Mouse (Mus musculus) frontal cortex, postnatal 14 days (tissue): ENCODE measurements around the gene Ccdc85c.

Experiments used
- DNase-seq, 2 experiments: peaks; one replicate each; pipeline ENCODE4 v3.0.0; 2022; ENCODE audit warnings: low spot score in 2 of 2

Gene Ccdc85c

GRCm38 (mm10) chr12:108274661-108275507 is at the start of gene Ccdc85c:
Gene Ccdc85c (minus strand): TSS chr12:108275425.
- peak in 1 of 2 experiments; percentile 38 for DNase-seq

GRCm38 (mm10) chr12:108320096-108320495 is 44.9 kb upstream of the Ccdc85c start:
- no peak for DNase-seq

GRCm38 (mm10) chr12:108318499-108318898 is 43.3 kb upstream of the Ccdc85c start:
- no peak for DNase-seq

GRCm38 (mm10) chr12:108317826-108318430 is 42.7 kb upstream of the Ccdc85c start:
- DNase-seq: no peak

GRCm38 (mm10) chr12:108317201-108317738 is 42.0 kb upstream of the Ccdc85c start:
- DNase-seq: no peak

- no peak for DNase-seq
Observed at GRCm38 (mm10) chr12:108316655-108317054, 41.4 kb upstream of the Ccdc85c start.

- no peak for DNase-seq
Observed at GRCm38 (mm10) chr12:108315818-108316217, 40.6 kb upstream of the Ccdc85c start.

GRCm38 (mm10) chr12:108313244-108313772 is 38.1 kb upstream of the Ccdc85c start:
- no peak for DNase-seq

GRCm38 (mm10) chr12:108312432-108312851 is 37.2 kb upstream of the Ccdc85c start:
- no peak for DNase-seq

- no peak for DNase-seq
Observed at GRCm38 (mm10) chr12:108311741-108312290, 36.6 kb upstream of the Ccdc85c start.

GRCm38 (mm10) chr12:108310456-108311027 is 35.3 kb upstream of the Ccdc85c start:
- no peak for DNase-seq

- DNase-seq: no peak
Observed at GRCm38 (mm10) chr12:108310041-108310440, 34.8 kb upstream of the Ccdc85c start.

- no peak for DNase-seq
Observed at GRCm38 (mm10) chr12:108309116-108309794, 34.0 kb upstream of the Ccdc85c start.

- no peak for DNase-seq
Observed at GRCm38 (mm10) chr12:108308363-108308856, 33.2 kb upstream of the Ccdc85c start.

- no peak for DNase-seq
Observed at GRCm38 (mm10) chr12:108307553-108307952, 32.3 kb upstream of the Ccdc85c start.

GRCm38 (mm10) chr12:108305812-108306794 is 30.9 kb upstream of the Ccdc85c start, which contains the start of gene Hhipl1:
Gene Hhipl1 (plus strand): TSS chr12:108306270.
- no peak for DNase-seq

- DNase-seq: no peak
Observed at GRCm38 (mm10) chr12:108305172-108305571, 29.9 kb upstream of the Ccdc85c start.

- no peak for DNase-seq
Observed at GRCm38 (mm10) chr12:108303778-108304365, 28.6 kb upstream of the Ccdc85c start.

- no peak for DNase-seq
Observed at GRCm38 (mm10) chr12:108301006-108301405, 25.8 kb upstream of the Ccdc85c start.
